Mouse (Mus musculus): ENCODE results near the gene Tusc2. TPM values are rescaled to one million over a fixed set of nuclear protein-coding genes. Genes with fewer than 3 reads are reported as not detected.
"Not testable (repeated sequence)": the region's sequence is repeated elsewhere in the genome, so short reads cannot be mapped to it uniquely, and the experiment has no call there.

Tusc2 gene
- total RNA-seq, 2 experiments from 2014 or later: 58.3 to 66.6 TPM

DNA sequence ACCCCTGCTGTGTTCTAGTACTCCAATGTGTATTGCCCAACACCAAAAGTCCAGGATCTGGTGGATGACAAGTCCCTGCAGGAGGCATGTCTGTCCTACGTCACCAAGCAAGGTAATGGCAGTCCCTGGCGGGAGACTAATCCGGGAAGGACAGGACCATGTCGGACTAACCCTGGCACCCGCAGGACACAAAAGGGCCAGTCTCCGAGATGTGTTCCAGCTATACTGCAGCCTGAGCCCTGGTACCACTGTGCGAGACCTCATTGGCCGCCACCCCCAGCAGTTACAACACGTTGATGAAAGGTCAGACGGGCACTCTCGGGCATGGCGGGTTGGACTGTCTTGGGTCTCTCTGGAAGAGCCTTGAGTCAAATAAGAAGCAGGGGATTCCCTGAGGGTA lies 18.3 kb upstream of the Tusc2 start:
- no peak for DNase-seq (ENCODE audit: low spot score in 2 of 2)

DNA sequence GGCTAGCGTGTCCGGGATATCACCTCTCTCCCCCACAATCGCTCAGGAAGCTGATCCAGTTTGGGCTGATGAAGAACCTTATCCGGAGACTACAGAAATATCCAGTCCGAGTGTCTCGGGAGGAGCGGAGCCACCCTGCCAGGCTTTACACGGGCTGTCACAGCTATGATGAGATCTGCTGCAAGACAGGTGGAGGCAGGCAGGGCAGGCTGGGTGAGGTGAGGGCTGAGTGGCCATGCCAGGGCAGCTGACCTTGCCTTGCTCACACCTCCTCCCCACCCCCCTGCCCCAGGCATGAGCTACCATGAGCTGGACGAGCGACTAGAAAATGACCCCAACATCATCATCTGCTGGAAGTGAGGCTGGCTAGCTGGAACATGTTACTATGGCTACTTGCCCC lies 17.9 kb upstream of the Tusc2 start:
- no peak for DNase-seq (ENCODE audit: low spot score in 2 of 2)

DNA sequence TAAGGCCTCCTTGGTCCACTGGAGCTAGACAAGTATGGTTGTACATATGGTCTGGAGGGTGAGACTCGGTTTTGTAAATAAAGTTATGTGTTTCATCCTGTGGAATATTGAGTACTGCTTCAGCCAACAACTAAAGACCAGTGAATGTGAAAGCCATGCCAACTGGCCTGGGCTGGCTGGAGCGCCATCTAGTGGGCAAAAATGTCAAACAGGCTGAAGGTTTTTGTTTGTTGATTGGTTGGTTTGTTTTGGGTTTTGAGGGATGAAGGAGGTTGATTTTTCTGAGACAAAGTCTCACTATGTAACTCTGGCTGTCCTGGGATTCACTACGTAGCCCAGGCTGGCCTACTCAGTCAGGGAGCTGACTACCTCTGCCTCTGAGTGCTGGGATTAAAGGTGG lies 17.5 kb upstream of the Tusc2 start:
- DNase-seq (ENCODE audit: low spot score in 2 of 2): peak; percentile 83 to 86

DNA sequence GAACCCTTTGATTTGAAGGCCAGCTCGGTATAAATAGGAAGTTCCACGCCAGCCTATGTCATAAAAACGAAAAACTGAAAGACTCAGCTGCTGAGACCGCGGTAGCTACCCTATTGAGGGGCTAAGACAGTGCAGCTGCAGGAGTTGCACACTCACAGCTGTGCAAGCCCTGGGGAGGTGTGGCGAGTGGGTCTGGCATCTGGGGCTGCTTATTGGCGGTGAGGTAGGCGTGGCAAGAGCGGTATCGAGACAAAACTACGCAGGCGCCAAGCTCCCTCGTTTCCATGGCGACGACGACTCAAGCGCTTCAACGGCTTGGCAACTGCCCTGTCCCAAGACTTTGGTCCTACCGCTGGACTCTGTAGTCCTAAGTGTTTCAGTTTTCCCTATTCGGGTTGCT lies 16.0 kb upstream of the Tusc2 start, which contains the start of gene Zmynd10:
Gene Zmynd10, plus strand, starts transcription at position 273 of the 400 bp plus-strand sequence.
- peak; percentile 81 to 85 for DNase-seq (ENCODE audit: low spot score in 2 of 2)

DNA sequence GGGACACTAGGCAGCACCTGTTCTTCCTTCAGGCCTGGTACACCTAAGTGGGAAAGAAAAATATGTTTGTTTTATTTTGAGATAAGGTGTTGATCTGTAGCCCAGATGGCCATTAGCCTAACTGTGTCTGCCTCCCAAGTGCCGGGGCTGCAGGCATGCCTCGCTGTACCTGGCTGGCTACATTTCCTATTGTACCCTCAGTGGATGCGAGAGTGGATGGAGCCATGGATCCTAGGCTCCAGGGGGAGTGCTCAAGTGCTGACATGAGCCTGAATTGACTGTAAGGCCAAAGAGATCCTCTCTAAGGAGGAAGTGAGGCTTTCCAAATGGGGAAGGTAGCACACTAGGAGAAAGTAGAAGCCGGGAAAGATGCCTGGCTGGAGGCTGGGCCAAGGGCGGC lies 15.1 kb upstream of the Tusc2 start:
- DNase-seq (ENCODE audit: low spot score in 2 of 2): no peak

DNA sequence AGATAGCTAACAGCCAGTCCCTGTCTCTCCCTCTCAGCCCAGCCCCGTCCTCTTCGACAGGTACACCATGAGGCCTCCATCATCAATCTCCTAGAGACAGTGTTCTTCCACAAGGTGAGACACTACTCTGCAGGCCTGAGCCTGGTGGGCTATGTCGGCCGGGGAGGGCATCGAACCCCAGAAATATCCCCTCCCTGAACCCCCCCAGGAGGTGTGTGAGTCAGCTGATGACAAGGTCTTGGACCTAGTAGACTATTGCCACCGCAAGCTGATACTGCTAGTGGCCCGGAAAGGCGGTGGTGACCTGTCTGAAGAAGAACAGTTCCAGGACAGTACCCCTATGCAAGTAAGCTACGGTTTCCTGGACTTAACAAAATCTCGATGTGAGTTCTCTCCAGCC lies 14.2 kb upstream of the Tusc2 start:
- no peak for DNase-seq (ENCODE audit: low spot score in 2 of 2)

DNA sequence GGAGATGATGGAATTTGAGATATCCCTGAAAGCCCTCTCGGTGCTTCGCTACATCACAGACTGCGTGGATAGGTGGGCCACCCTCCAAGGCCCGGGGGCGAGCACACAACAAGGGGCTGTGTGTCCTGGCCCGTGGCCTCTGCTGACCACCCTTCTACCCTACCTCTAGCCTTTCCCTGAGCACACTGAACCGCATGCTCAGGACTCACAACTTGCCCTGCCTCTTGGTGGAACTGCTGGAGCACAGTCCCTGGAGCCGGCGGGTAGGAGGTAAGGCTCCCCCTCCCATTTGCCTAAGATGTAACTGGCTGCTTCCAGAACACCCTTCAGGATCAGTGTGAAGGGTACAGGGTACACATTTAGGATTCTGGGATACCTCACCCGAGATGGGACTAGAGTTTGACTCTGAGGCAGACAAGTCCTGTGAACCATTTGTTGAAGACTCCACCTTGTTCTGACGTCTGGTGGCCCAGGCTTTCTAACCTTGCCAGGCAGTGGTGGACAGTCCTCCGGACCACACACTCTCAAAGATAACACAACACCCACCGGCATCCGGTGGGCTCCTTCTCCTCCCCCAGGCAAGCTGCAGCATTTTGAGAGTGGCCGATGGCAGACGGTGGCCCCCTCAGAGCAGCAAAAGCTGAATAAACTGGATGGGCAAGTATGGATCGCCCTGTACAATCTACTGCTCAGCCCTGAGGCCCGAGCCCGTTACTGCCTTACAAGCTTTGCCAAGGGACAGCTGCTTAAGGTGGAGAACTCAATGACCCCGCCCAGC lies 13.6 kb upstream of the Tusc2 start:
- no peak for DNase-seq (ENCODE audit: low spot score in 2 of 2)

DNA sequence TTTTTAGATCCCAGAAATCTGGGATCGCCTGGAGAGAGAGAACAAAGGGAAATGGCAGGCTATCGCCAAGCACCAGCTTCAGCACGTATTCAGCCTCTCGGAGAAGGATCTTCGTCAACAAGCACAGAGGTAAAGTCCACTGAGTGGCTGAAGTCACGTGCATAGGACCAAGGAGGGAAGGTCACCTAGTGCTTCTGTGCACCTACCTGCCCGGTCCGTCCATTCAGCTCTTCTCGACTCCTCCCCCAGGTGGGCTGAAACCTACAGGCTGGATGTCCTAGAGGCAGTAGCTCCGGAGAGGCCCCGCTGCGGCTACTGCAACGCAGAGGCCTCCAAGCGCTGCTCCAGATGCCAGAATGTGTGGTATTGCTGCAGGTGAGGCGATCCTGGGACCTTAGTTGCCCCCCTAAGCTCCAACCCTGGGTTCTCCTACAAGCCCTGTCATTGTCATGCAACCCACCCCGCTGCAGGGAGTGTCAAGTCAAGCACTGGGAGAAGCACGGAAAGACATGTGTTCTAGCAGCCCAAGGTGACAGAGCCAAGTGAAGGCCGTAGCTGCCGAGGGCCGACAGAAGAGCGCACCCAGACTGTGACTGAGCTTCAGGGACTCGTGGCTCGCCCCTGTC lies 12.5 kb upstream of the Tusc2 start:
- DNase-seq (ENCODE audit: low spot score in 2 of 2): no peak

DNA sequence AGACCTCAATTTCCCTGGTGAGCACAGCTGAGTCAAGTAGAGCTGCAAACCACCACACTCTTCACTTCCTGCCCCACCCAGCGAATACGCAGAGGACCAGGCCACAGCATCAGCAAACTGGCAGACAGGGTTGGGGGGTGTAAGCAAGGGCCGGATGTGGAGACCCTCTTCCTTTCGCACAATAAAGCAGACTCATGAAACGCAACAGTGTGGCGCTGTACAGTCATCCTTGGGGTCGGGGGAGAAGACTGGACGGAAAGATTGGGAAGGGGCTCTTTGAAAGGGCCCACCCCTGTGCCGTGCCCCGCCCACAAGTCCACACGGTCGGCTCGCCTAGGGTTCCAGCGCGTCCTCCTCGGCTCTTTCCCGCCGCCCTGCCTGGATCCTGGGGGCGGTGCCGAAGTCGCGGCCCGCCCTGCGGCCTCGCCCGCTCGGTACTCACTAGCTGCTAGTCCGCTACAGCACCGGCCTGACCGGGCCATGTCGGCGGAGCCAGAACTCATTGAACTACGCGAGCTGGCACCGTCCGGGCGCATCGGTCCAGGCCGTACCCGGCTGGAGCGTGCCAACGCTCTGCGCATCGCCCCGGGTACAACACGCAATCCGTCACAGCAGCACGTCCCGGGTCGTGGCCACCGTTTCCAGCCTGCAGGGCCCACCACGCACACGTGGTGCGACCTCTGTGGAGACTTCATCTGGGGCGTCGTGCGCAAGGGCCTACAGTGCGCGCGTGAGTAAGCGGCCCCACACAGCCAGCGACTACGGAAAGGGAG lies 11.8 kb upstream of the Tusc2 start, which contains the start of gene Rassf1:
Gene Rassf1, plus strand, starts transcription at position 439 of the 773 bp plus-strand sequence.
- peak in 1 of 2 experiments; percentile 41 for DNase-seq (ENCODE audit: low spot score in 2 of 2)

DNA sequence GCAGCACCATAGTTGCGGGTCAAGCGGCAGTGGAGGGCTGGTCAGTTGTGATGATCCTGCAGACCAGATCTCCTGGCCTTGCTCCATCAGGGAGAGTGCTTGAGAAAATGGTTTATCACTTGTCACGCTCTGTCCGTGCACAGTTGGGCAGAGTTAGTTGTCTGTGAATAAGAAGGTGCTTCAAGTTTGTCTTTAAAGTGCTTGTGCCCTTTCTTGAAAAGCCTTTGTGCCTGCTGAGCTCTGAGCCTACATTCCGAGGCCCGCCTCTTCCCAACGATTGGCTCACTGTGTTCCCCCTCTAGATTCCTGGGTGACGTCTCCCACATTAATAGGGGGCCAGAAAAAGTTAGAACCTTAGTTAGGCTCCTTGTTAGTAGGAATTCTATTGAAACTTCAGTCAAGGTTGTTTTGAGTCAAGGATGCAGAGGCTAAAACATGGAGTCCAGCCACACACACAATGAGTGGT lies 11.1 kb upstream of the Tusc2 start:
- no peak for DNase-seq (ENCODE audit: low spot score in 2 of 2)

DNA sequence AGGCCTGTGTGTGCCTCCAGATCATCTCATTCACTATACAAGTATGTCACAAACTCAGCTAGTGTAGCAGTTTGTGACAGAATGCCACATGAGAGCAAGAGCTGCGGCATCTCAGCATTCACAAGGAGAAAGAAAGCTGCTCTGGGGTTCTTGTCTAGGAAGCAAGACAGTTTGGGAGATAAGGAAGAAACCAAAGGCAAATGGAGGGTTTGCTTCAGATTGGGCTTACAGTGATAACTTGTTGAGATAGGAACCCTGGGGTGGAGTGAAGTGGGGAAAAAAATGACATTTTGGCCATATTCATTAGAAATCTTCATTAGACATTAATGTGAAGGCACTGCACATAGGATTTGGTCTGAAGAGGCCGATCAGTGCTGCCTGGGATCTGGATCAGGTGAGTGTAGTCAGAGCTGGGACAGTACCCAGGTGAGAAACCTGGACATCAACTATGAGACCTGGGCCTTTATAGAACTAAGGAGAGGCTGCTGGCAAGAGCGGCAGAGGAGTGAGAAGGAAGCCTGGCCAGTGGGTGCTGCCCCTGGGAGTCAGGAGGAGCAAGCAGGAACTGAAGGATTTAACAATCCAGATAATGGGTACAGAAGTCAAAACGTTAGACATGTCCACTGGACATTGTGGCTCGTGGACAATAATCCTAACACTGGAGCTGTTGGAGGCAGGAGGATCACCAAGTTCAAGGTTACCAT lies 10.2 kb upstream of the Tusc2 start:
- DNase-seq (ENCODE audit: low spot score in 2 of 2): no peak

DNA sequence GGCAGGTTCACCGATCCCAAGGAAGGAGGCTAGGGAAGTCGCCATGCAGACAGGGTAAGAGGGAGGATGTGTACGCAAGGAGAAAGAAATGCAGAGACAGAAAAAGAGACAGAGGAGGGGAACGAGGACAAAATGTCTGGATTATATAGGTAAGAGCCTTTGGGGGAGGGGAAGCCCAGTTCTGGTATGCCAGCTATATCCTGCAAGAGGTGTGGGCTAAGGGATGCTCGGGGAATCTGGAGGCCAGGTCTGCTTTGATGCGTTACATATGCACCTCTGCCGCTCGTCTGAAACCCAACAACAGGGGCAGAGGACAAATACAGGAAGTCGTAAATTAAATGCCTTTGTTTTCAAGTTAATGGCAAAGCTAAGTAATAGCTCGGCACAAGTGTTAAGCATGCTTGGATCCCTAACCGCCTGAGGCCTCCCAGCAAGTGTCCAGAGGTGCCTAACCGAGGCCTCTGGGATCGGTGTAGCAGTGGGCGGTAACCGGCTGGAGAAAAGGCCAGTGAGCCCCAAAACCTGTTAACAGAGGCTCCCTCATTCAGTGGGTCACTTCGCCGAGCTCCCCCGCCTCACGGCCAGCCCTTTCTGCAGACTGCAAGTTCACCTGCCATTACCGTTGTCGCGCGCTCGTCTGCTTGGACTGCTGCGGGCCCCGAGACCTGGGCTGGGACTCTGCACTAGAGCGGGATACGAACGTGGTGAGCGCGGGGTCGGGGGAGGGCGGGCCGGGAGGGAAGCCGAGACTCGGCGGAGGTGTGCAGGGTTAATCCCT lies 9.3 kb upstream of the Tusc2 start:
- peak in 1 of 2 experiments; percentile 51 for DNase-seq (ENCODE audit: low spot score in 2 of 2)

DNA sequence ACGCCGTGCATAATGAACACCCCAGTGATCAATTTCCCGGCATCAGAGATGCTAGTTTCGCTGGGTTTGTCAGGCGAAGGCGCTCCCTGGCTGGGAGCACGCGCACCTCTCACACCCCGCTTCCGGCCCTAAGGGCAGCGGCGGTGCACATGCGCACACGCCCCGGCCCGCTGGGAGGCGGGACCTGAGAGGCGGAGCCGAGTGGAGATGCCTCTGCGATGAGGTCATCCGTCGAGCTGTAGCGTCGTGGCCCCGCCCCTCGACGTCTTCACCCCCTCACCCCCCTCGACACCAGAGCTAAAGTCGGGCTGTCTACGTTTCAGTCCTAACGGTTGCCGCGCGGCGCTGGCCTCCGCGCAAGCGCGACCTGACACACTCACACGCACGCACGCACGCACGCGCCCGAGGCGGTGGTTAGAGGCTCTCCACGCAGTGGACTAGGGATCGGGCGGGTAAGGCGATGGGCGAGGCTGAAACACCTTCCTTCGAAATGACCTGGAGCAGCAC lies 8.7 kb upstream of the Tusc2 start:
- DNase-seq (ENCODE audit: low spot score in 2 of 2): peak; percentile 86 to 90

DNA sequence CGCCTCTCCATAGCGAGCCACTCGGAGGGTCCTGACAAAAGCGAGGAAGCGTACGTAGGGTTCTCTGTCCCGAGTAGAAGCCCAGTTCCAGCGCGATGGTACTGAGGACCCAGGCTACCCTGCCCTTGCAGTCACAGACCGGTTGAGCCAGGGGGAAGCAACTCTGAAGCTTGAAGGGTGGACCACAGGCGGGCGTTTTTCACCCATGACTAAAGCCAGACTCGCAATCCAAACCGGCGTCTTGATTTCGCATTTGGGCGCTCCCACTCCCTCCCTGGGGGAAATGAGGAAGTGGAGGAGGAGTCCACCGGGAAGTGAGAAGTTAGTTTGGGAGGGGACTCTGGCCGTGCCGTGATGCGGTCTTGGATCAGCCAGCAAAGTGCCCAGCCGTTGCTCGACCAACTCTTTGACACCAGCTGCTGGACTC lies 8.0 kb upstream of the Tusc2 start:
- DNase-seq (ENCODE audit: low spot score in 2 of 2): peak in 1 of 2 experiments; percentile 36

DNA sequence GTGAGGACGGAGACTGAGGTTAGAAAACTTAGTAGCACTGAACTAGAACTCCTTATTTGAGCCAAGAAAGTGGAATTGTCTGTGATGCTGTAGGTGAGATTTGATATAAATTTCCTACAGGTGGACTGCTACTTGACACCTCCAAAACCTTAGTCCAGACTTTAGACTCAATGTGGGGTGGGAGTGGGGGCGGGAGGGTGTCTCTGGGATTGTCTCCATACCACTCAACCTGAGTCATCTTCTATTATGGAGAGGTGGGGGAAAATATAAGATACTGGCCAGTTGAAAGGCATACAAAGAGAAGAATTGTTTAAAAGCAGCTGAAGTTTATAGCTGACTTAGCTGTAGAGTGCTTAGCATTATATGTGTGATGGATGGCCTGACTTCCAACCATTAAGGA lies 7.4 kb upstream of the Tusc2 start:
- DNase-seq (ENCODE audit: low spot score in 2 of 2): no peak

DNA sequence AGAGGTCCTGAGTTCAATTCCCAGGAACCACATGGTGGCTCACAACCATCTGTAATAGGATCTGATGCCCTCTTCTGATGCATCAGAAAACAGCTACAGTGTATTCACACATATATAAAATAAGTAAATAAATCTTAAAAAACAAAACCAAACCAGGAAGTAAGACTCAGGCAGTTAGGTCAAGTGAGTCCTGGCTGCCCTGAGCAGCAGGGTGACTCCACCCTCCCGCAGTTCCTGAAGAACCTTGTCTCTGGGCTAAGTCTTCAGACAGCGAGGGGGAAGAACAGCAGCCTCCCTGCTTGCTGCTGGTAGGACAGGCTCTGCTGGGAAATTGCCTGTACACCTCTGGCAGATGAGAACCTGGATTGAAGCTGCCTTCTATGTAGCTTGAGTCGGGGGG lies 6.7 kb upstream of the Tusc2 start:
- no peak for DNase-seq (ENCODE audit: low spot score in 2 of 2)

DNA sequence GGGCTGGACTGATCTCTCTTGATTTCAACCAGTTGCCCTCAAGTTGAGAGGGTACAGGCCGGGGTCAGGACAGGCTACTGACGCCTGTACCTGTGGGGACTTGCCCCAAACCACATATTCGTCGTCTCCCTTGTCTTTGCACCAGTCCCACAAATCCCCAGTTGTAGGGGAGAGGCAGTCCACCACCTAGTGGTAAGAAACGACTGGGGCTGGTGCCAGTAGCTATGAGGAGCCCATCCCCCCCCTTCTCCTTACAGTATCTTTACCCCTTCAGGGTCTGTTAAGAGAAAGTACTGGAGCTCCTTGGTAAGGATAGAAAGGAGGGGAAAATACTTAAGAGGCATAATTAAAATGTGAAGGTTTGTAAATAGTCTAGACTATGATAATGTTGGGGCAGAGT lies 2.5 kb downstream of the Tusc2 start:
- DNase-seq (ENCODE audit: low spot score in 2 of 2): not testable (repeated sequence)

DNA sequence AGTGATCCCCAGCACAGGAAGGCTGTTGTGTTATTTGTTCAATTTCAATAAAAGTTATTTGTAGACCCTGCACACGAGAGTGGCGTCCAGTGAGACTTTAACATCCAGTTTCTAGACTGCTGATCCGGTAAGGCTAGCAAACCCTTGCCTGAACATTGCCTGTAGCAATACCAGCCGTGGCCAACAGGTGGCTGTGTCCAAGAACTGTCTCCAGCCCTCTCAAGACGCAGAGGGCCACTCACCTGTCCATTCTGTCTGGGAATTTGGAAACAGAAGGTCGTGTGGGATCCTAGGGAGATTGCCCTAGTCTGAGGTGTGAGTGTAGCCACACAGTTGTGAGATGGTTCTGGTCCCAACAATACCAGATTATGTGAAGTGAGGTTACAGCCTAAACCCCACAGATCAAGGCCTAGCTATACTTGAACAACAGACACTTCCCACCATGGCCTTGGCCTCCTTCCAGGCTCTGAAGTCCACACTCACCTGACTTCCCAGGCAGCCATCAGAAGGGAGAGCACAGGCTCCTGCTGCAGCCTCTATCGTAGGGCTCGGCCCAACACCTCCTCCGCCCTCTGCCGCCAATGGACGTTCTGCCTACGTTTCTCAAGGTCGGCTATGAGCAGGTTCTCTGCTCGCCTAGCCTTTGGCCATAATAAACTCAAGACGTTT lies 3.1 kb downstream of the Tusc2 start:
- peak; percentile 78 to 84 for DNase-seq (ENCODE audit: low spot score in 2 of 2)

DNA sequence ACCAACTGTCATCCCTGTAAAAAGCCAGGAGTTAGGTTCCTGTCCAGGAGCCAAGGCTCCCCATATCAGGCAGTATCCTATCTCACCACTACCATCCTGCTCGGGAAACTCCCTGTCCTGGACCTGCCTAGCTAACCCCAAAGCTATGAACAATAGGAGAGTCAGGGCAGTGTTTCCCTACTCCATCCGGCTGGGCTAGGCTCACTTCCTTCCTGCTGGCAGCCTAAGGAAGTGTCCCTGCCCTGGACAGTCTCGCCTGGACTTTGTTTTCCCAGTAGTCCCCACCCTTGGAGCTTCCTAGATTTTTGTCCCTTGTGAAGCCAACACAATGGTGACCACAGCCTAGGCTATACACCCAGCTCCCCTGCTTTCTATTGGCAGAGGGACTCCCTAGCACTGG lies 3.8 kb downstream of the Tusc2 start:
- no peak for DNase-seq (ENCODE audit: low spot score in 2 of 2)
